Mouse (Mus musculus) CH12.LX (cell line): Measurements from ENCODE around the gene Eri2. TPM values are rescaled to one million over a fixed set of nuclear protein-coding genes. Genes with fewer than 3 reads are reported as not detected.

Source experiments
- DNase-seq: peaks from one replicate; pipeline ENCODE4 v3.0.0-alpha.2; 2013; ENCODE audit errors: extremely low read depth
- H3K27ac ChIP-seq: 2 replicates; pipeline ENCODE4 v1.5.1; 2012; ENCODE audit warnings: low read depth, mild to moderate bottlenecking, control low read depth, moderate library complexity; ENCODE audit not compliant: insufficient read depth
- H3K27me3 ChIP-seq: replicated peaks from 2 replicates; pipeline ENCODE3; 2012; ENCODE audit warnings: inconsistent platforms
- H3K36me3 ChIP-seq, 2 experiments: replicated peaks in 1 of 2; 2 replicates each; pipeline versions ENCODE3 to v1.6.1; 2012; ENCODE audit warnings: inconsistent platforms in 1 of 2, low read length in 1 of 2, mild to moderate bottlenecking in 1 of 2, mixed read lengths in 1 of 2, moderate library complexity in 1 of 2; ENCODE audit not compliant: control insufficient read depth in 1 of 2, insufficient read depth in 1 of 2
- H3K4me1 ChIP-seq, 2 experiments: 2 replicates each; pipeline ENCODE4 v1.6.1; 2012; ENCODE audit warnings: inconsistent platforms in 1 of 2, moderate library complexity in 1 of 2; ENCODE audit not compliant: insufficient read depth in 2 of 2, control insufficient read depth in 1 of 2
- H3K4me2 ChIP-seq: 2 replicates; pipeline ENCODE4 v1.6.1; 2012; ENCODE audit warnings: low read depth, mild to moderate bottlenecking, control low read depth; ENCODE audit not compliant: poor library complexity, insufficient read depth, severe bottlenecking
- H3K4me3 ChIP-seq, 3 experiments: fragments of 150-350 bp in 1 of 3; sonication (generic) in 1 of 3; replicated peaks in 1 of 3; 2 replicates each; pipeline versions ENCODE3 to v1.5.1; 2011 to 2012; ENCODE audit warnings: low read depth in 2 of 3, low read length in 2 of 3, mild to moderate bottlenecking in 2 of 3, moderate library complexity in 2 of 3, control low read depth in 1 of 3, improper control_type of control experiment in 1 of 3, inconsistent platforms in 1 of 3, mixed read lengths in 1 of 3; ENCODE audit not compliant: poor library complexity in 1 of 3
- H3K79me2 ChIP-seq: replicated peaks from 2 replicates; pipeline ENCODE4 v1.6.1; 2012; ENCODE audit warnings: mild to moderate bottlenecking, moderate library complexity; ENCODE audit not compliant: control insufficient read depth, poor library complexity, insufficient read depth, severe bottlenecking; ENCODE audit errors: extremely low read depth
- H3K9ac ChIP-seq: 2 replicates; pipeline ENCODE4 v1.6.1; 2012; ENCODE audit warnings: low read depth, mild to moderate bottlenecking, control low read depth, moderate library complexity; ENCODE audit not compliant: insufficient read depth
- H3K9me3 ChIP-seq: replicated peaks from 2 replicates; pipeline ENCODE3; 2012; ENCODE audit warnings: low read length, inconsistent platforms, mixed read lengths
- BHLHE40 ChIP-seq: IDR thresholded peaks from 2 replicates; pipeline ENCODE4 v1.6.1; 2011; ENCODE audit warnings: mild to moderate bottlenecking, low read depth, low read length, improper control_type of control experiment
- CHD2 ChIP-seq: IDR thresholded peaks from 2 replicates; pipeline ENCODE4 v1.6.1; 2011; ENCODE audit warnings: low read length, improper control_type of control experiment
- CTCF ChIP-seq, 2 experiments: IDR thresholded peaks in 1 of 2; conservative IDR thresholded peaks in 1 of 2; 2 replicates each; pipeline ENCODE4 v1.5.1; 2011 to 2012; ENCODE audit warnings: low read depth in 2 of 2, low read length in 2 of 2, improper control_type of control experiment in 1 of 2, inconsistent platforms in 1 of 2, mild to moderate bottlenecking in 1 of 2, moderate library complexity in 1 of 2
- E2F4 ChIP-seq: IDR thresholded peaks from 2 replicates; pipeline ENCODE4 v1.6.1; 2011; ENCODE audit warnings: low read depth, low read length, improper control_type of control experiment; ENCODE audit not compliant: insufficient replicate concordance
- ELF1 ChIP-seq: IDR thresholded peaks from 2 replicates; pipeline ENCODE4 v1.6.1; 2014; ENCODE audit warnings: low read depth, mild to moderate bottlenecking, inconsistent platforms, low read length, improper control_type of control experiment
- GABPA ChIP-seq: IDR thresholded peaks from 2 replicates; pipeline ENCODE4 v1.6.1; 2012; ENCODE audit warnings: low read depth, low read length, improper control_type of control experiment, inconsistent platforms; ENCODE audit not compliant: insufficient replicate concordance
- HCFC1 ChIP-seq: IDR thresholded peaks from 2 replicates; pipeline ENCODE4 v1.6.1; 2012; ENCODE audit warnings: low read depth, mild to moderate bottlenecking, inconsistent platforms, low read length, improper control_type of control experiment
- MAFK ChIP-seq: IDR thresholded peaks from 2 replicates; pipeline ENCODE4 v1.6.1; 2011; ENCODE audit warnings: low read length, improper control_type of control experiment; ENCODE audit not compliant: insufficient replicate concordance
- MAX ChIP-seq: IDR thresholded peaks from 2 replicates; pipeline ENCODE4 v1.6.1; 2011; ENCODE audit warnings: low read length, improper control_type of control experiment
- MAZ ChIP-seq: IDR thresholded peaks from 2 replicates; pipeline ENCODE4 v1.6.1; 2012; ENCODE audit warnings: low read depth, mild to moderate bottlenecking, inconsistent platforms, low read length, improper control_type of control experiment, moderate library complexity
- MEF2A ChIP-seq: IDR thresholded peaks from 2 replicates; pipeline ENCODE4 v1.6.1; 2014; ENCODE audit warnings: low read depth, mild to moderate bottlenecking, inconsistent platforms, low read length, improper control_type of control experiment, borderline replicate concordance
- MYC ChIP-seq: IDR thresholded peaks from 2 replicates; pipeline ENCODE4 v1.6.1; 2011; ENCODE audit warnings: low read depth, mild to moderate bottlenecking, improper control_type of control experiment, low read length
- NELFE ChIP-seq: IDR thresholded peaks from 2 replicates; pipeline ENCODE4 v1.6.1; 2011; ENCODE audit warnings: low read depth, low read length, improper control_type of control experiment
- POLR2A ChIP-seq: IDR thresholded peaks from 2 replicates; pipeline ENCODE4 v1.6.1; 2011; ENCODE audit warnings: low read depth, mild to moderate bottlenecking, improper control_type of control experiment, low read length
- POLR2AphosphoS2 ChIP-seq: IDR thresholded peaks from 2 replicates; pipeline ENCODE4 v1.6.1; 2011; ENCODE audit warnings: low read depth, low read length, improper control_type of control experiment
- RCOR1 ChIP-seq: conservative IDR thresholded peaks from 2 replicates; pipeline ENCODE4 v1.6.1; 2012; ENCODE audit warnings: low read depth, mild to moderate bottlenecking, inconsistent platforms, low read length, improper control_type of control experiment
- SIN3A ChIP-seq: IDR thresholded peaks from 2 replicates; pipeline ENCODE4 v1.6.1; 2012; ENCODE audit warnings: low read length, improper control_type of control experiment, inconsistent platforms
- SMC3 ChIP-seq: IDR thresholded peaks from 2 replicates; pipeline ENCODE4 v1.6.1; 2011; ENCODE audit warnings: low read depth, low read length, improper control_type of control experiment
- TBP ChIP-seq: conservative IDR thresholded peaks from 2 replicates; pipeline ENCODE4 v1.6.1; 2011; ENCODE audit warnings: low read depth, low read length, improper control_type of control experiment
- TCF12 ChIP-seq: IDR thresholded peaks from 2 replicates; pipeline ENCODE4 v1.6.1; 2014; ENCODE audit warnings: low read depth, mild to moderate bottlenecking, inconsistent platforms, low read length, improper control_type of control experiment
- UBTF ChIP-seq: IDR thresholded peaks from 2 replicates; pipeline ENCODE4 v1.6.1; 2012; ENCODE audit warnings: low read depth, mild to moderate bottlenecking, inconsistent platforms, low read length, improper control_type of control experiment, moderate library complexity
- USF1 ChIP-seq: IDR thresholded peaks from 2 replicates; pipeline ENCODE4 v1.6.1; 2014; ENCODE audit warnings: low read depth, mild to moderate bottlenecking, inconsistent platforms, low read length, improper control_type of control experiment
- USF2 ChIP-seq: conservative IDR thresholded peaks from 2 replicates; pipeline ENCODE4 v1.6.1; 2011; ENCODE audit warnings: low read depth, low read length, improper control_type of control experiment
- ZNF384 ChIP-seq: IDR thresholded peaks from 2 replicates; pipeline ENCODE4 v1.6.1; 2012; ENCODE audit warnings: low read depth, low read length, improper control_type of control experiment, inconsistent platforms
- dilution Hi-C: fragments of 300-500 bp; cut with MboI; formaldehyde crosslinking; loops from 2 replicates; pipeline ENCODE4 v1.14.3; 2020; ENCODE audit warnings: low sequenced_read_pairs; ENCODE audit not compliant: extremely low pct_unique_long_range_greater_than_20kb, extremely low pct_ligation_motif_present
- in situ Hi-C: fragments of 300-500 bp; cut with MboI; formaldehyde crosslinking; loops from 3 replicates; pipeline ENCODE4 v1.14.3; 2019; ENCODE audit warnings: low sequenced_read_pairs, low pct_ligation_motif_present, low pct_unique_long_range_greater_than_20kb, mixed read lengths
- polyA plus RNA-seq: library from polyadenylated mRNA; unstranded; fragments of >175 nt; gene quantifications from 2 replicates; pipeline ENCODE4 v1.2.1, GENCODE M21; 2012; ENCODE audit warnings: low read depth; ENCODE audit not compliant: insufficient read length
- total RNA-seq, 2 experiments: library from RNA; depleted of rRNA; stranded (reverse); fragments of 300-350 nt in 1 of 2; fragments of >200 nt in 1 of 2; gene quantifications; 2 replicates each; pipeline ENCODE4 v1.2.3; 2012 to 2014

Eri2 gene
- total and polyA plus RNA-seq, 3 experiments = 9.8 to 14.4 (median 13.6) TPM

DNA sequence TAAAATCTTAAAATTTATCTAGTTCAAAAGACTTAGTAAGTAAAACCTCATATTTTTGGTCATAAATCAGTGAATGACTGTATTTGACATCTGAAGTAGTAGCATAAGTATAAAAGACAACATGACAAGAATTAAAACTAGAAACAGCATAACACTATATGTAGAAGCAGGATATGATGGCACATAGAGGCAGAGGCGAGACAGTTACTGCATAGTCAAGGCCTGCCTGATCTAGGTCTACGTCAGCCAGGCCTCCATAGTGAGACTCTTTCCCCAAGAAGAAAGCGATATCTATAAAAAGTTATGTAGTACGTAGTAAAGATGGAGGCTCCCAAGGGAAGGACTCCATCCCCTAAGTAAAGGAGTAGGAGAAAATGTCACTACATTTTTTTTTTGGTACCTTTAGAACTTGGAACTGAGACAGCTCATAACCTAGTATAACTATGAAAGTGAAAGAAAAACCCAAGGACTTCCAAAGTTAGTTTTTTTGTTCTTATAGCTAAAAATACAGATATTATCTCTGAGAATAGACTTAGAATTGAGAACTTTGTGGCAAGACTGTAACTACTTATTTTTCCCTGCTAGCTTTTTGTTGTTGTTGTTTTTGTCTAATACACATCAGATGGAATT lies 48.1 kb upstream of the Eri2 start:
- dilution Hi-C loops (no loop called here), in situ Hi-C loops (no loop called here)
- peaks cover 9 to 36% of the 10 kb centered on the region in 2 experiments for H3K36me3 ChIP-seq

GRCm38 (mm10) chr7:119835996-119836777 lies 42.3 kb upstream of the Eri2 start:
- Histone ChIP-seq H3K27ac (no peak overlapping the region), H3K9me3 (no peaks in the 10 kb centered on the region), H3K9ac (no peak overlapping the region), H3K4me2 (no peak overlapping the region), H3K4me3 (no peak overlapping the region), H3K27me3 (no peaks in the 10 kb centered on the region), H3K36me3 (peaks cover 2 to 23% of the 10 kb centered on the region in 2 experiments), H3K79me2 (no peaks in the 10 kb centered on the region), H3K4me1 (peaks cover 0 to 5% of the 10 kb centered on the region in 2 experiments; a peak in 1 of 4 replicates)
- in situ Hi-C loops (no loop called here), dilution Hi-C loops (no loop called here)
- no peak for TF ChIP-seq SMC3
- TF ChIP-seq CHD2 = no peak
- TF ChIP-seq USF2 = no peak
- no peak for TF ChIP-seq MAX
- no peak for TF ChIP-seq GABPA
- TF ChIP-seq MEF2A = no peak
- TF ChIP-seq UBTF = no peak
- TF ChIP-seq E2F4 = no peak
- no peak for TF ChIP-seq USF1
- TF ChIP-seq TBP = no peak
- TF ChIP-seq HCFC1 = no peak
- no peak for TF ChIP-seq BHLHE40
- TF ChIP-seq MAFK = no peak
- TF ChIP-seq MAZ = no peak
- TF ChIP-seq RCOR1 = no peak
- TF ChIP-seq ELF1 = no peak
- no peak for DNase-seq

More for the DNA sequence above, 48.1 kb upstream of the Eri2 start:
- Histone ChIP-seq H3K9me3 (no peaks in the 10 kb centered on the region), H3K4me2 (no peak overlapping the region), H3K9ac (no peak overlapping the region), H3K4me3 (no peak overlapping the region), H3K27ac (no peak overlapping the region), H3K79me2 (no peaks in the 10 kb centered on the region), H3K4me1 (peaks cover 2 to 6% of the 10 kb centered on the region in 2 experiments; a peak in 3 of 4 replicates), H3K27me3 (no peaks in the 10 kb centered on the region)
- DNase-seq = no peak
- no peak for TF ChIP-seq POLR2A
- no peak for TF ChIP-seq HCFC1
- no peak for TF ChIP-seq CTCF (conservative IDR thresholded peaks at IDR 0.05 in 1 of 2, IDR thresholded peaks at IDR 0.05 in 1 of 2; ENCODE audit: low read depth in 2 of 2, low read length in 2 of 2)
- TF ChIP-seq MYC = no peak
- no peak for TF ChIP-seq SMC3
- no peak for TF ChIP-seq RCOR1
- no peak for TF ChIP-seq ZNF384
- TF ChIP-seq POLR2AphosphoS2 = no peak
- TF ChIP-seq TCF12 = no peak
- no peak for TF ChIP-seq NELFE
- TF ChIP-seq UBTF = no peak
- no peak for TF ChIP-seq MAX
- TF ChIP-seq GABPA = no peak
- TF ChIP-seq SIN3A = no peak
